Mouse (Mus musculus) bone marrow, adult 2 months (tissue): ENCODE results near the gene Fbxl21. TPM values are rescaled to one million over a fixed set of nuclear protein-coding genes. Genes with fewer than 3 reads are reported as not detected.

Experiments
- H3K27ac ChIP-seq: fragments of 200-500 bp; 2 replicates; pipeline ENCODE4 v1.5.1; 2012; ENCODE audit warnings: low read depth, mild to moderate bottlenecking, control low read depth, inconsistent platforms, low read length; ENCODE audit not compliant: control insufficient read depth, poor library complexity, insufficient read depth
- H3K4me1 ChIP-seq: fragments of 200-500 bp; 2 replicates; pipeline ENCODE4 v1.6.1; 2011; ENCODE audit warnings: low read length; ENCODE audit not compliant: control insufficient read depth, insufficient read depth
- H3K4me3 ChIP-seq: fragments of 200-500 bp; replicated peaks from 2 replicates; pipeline ENCODE3; 2011; ENCODE audit warnings: mild to moderate bottlenecking, low read depth, low read length, control low read depth; ENCODE audit not compliant: control insufficient read depth
- CTCF ChIP-seq: fragments of 200-500 bp; IDR thresholded peaks from 2 replicates; pipeline ENCODE4 v1.5.1; 2011; ENCODE audit warnings: low read length, control low read depth; ENCODE audit not compliant: control insufficient read depth, insufficient read depth
- POLR2A ChIP-seq: fragments of 200-500 bp; IDR thresholded peaks from 2 replicates; pipeline ENCODE4 v1.6.1; 2011; ENCODE audit warnings: low read depth, mild to moderate bottlenecking, control low read depth, low read length, borderline replicate concordance; ENCODE audit not compliant: control insufficient read depth
- WGBS: fragments of 180-500 bp; shearing (Covaris S2); methylation state at CpG from one replicate; pipeline ENCODE4 v1.1.7; 2018; 5-methylcytosine and 5-hydroxymethylcytosine counted together
- polyA plus RNA-seq: library from polyadenylated mRNA; stranded (reverse); fragments of >200 nt; gene quantifications from 2 replicates; pipeline ENCODE4 v1.2.4, GENCODE M21; 2011; ENCODE audit warnings: low replicate concordance; ENCODE audit not compliant: missing spikeins, insufficient read depth, insufficient read length

Gene Fbxl21
- polyA plus RNA-seq, 1 experiment, result not detected

- WGBS, result 77% methylated on average over 9 of the region's 9 CpGs
- Histone ChIP-seq H3K4me1 (no peaks in the 10 kb centered on the region; the same call in 1 of the 2 replicates), H3K4me3 (no peak overlapping the region), H3K27ac (no peak overlapping the region)
- TF ChIP-seq CTCF (no peak), POLR2A (no peak)
Measured at GRCm38 (mm10) chr13:56543805-56544204, 21.5 kb downstream of the Fbxl21 start.

GRCm38 (mm10) chr13:56544956-56545355 lies 22.7 kb downstream of the Fbxl21 start:
- Histone ChIP-seq H3K4me1 (peaks cover 2% of the 10 kb centered on the region), H3K27ac (no peak overlapping the region), H3K4me3 (no peak overlapping the region)
- TF ChIP-seq CTCF (no peak), POLR2A (no peak)
- 67% methylated on average over 3 of the region's 3 CpGs for WGBS

GRCm38 (mm10) chr13:56548401-56548800 lies 26.1 kb downstream of the Fbxl21 start, which contains the start of gene Lect2:
Gene Lect2 (minus strand): TSS chr13:56548502.
- 84% methylated on average over 9 of the region's 9 CpGs for WGBS
- Histone ChIP-seq H3K4me1 (peaks cover 2% of the 10 kb centered on the region), H3K4me3 (no peak within 1 kb of the TSS), H3K27ac (no peak within 1 kb of the TSS)
- no peak for TF ChIP-seq CTCF
- no peak for TF ChIP-seq POLR2A

GRCm38 (mm10) chr13:56549364-56549763 lies 27.1 kb downstream of the Fbxl21 start:
- peaks cover 2% of the 10 kb centered on the region for H3K4me1 ChIP-seq
- H3K27ac ChIP-seq, result no peak overlapping the region
- WGBS, result 19% methylated on average over 4 of the region's 4 CpGs
- TF ChIP-seq CTCF (no peak), POLR2A (no peak)
- no peak overlapping the region for H3K4me3 ChIP-seq

GRCm38 (mm10) chr13:56550574-56550973 lies 28.3 kb downstream of the Fbxl21 start:
- peaks cover 2% of the 10 kb centered on the region for H3K4me1 ChIP-seq
- WGBS, result 15% methylated on average over 1 of the region's 1 CpGs
- TF ChIP-seq CTCF (no peak), POLR2A (no peak)
- H3K4me3 ChIP-seq, result no peak overlapping the region
- H3K27ac ChIP-seq, result no peak overlapping the region

- WGBS, result 46% methylated on average over 6 of the region's 6 CpGs
- no peak overlapping the region for H3K4me3 ChIP-seq
- TF ChIP-seq POLR2A, result no peak
- no peak for TF ChIP-seq CTCF
- no peak overlapping the region for H3K27ac ChIP-seq
- peaks cover 2% of the 10 kb centered on the region for H3K4me1 ChIP-seq
Measured at GRCm38 (mm10) chr13:56551661-56552060, 29.4 kb downstream of the Fbxl21 start.

GRCm38 (mm10) chr13:56553923-56554322 lies 31.7 kb downstream of the Fbxl21 start:
- Histone ChIP-seq H3K4me1 (peaks cover 2% of the 10 kb centered on the region), H3K27ac (no peak overlapping the region), H3K4me3 (no peak overlapping the region)
- TF ChIP-seq CTCF, result no peak
- no peak for TF ChIP-seq POLR2A
- WGBS, result 52% methylated on average over 2 of the region's 2 CpGs

GRCm38 (mm10) chr13:56554409-56554808 lies 32.1 kb downstream of the Fbxl21 start:
- TF ChIP-seq POLR2A, result no peak
- TF ChIP-seq CTCF, result no peak
- no peak overlapping the region for H3K27ac ChIP-seq
- peaks cover under 1% of the 10 kb centered on the region for H3K4me1 ChIP-seq
- 7% methylated on average over 2 of the region's 2 CpGs for whole genome bisulfite sequencing
- no peak overlapping the region for H3K4me3 ChIP-seq

GRCm38 (mm10) chr13:56555957-56556356 lies 33.7 kb downstream of the Fbxl21 start:
- Histone ChIP-seq H3K4me1 (no peaks in the 10 kb centered on the region), H3K4me3 (no peak overlapping the region), H3K27ac (no peak overlapping the region)
- TF ChIP-seq POLR2A (no peak), CTCF (no peak)
- WGBS, result 0% methylated on average over 1 of the region's 1 CpGs

- Histone ChIP-seq H3K27ac (no peak overlapping the region), H3K4me1 (no peaks in the 10 kb centered on the region), H3K4me3 (no peak overlapping the region)
- TF ChIP-seq POLR2A (no peak), CTCF (no peak)
- 63% methylated on average over 3 of the region's 3 CpGs for WGBS
Measured at GRCm38 (mm10) chr13:56556701-56557100, 34.4 kb downstream of the Fbxl21 start.
